Mouse (Mus musculus): ENCODE results near the gene Prdm11. TPM values are rescaled to one million over a fixed set of nuclear protein-coding genes. Genes with fewer than 3 reads are reported as not detected.
A peak's percentile ranks its signal among the peaks of the same experiment; 100 is the strongest.

Prdm11 gene
- polyA plus RNA-seq, 1 experiment from 2014 or later = 7.2 TPM

GRCm38 (mm10) chr2:92954404-92955114 lies 91.4 kb downstream of the Prdm11 start:
- ATAC-seq (ENCODE audit: borderline replicate concordance, extremely low read depth, low FRiP score, low TSS enrichment) = no peak
- no peak overlapping the region for H3K4me2 ChIP-seq
- H3K27ac ChIP-seq = no peak overlapping the region
- no peaks in the 10 kb centered on the region for H3K4me1 ChIP-seq
- H3K36me3 ChIP-seq = no peaks in the 10 kb centered on the region
- no peaks in the 10 kb centered on the region for H3K9me3 ChIP-seq
- no peak overlapping the region for H3K4me3 ChIP-seq
- no peaks in the 10 kb centered on the region for H3K27me3 ChIP-seq
- no peak overlapping the region for H3K9ac ChIP-seq
- 27% methylated on average over 11 of the region's 11 CpGs for WGBS

- no peak overlapping the region for H3K9ac ChIP-seq
- 0 out of 2 replicates have a peak, but pooled peaks cover 1% of the 10 kb centered on the region for H3K4me1 ChIP-seq
- no peaks in the 10 kb centered on the region for H3K9me3 ChIP-seq
- H3K4me3 ChIP-seq = no peak overlapping the region
- H3K27ac ChIP-seq = no peak overlapping the region
- 86% methylated on average over 17 of the region's 17 CpGs for WGBS
- H3K4me2 ChIP-seq = no peak overlapping the region
- no peaks in the 10 kb centered on the region for H3K27me3 ChIP-seq
- no peak for ATAC-seq (ENCODE audit: borderline replicate concordance, extremely low read depth, low FRiP score, low TSS enrichment)
- H3K36me3 ChIP-seq = no peaks in the 10 kb centered on the region
Measured at GRCm38 (mm10) chr2:92953450-92953849, 92.5 kb downstream of the Prdm11 start.

- no peaks in the 10 kb centered on the region for H3K9me3 ChIP-seq
- H3K27ac ChIP-seq = no peak overlapping the region
- no peaks in the 10 kb centered on the region for H3K36me3 ChIP-seq
- H3K27me3 ChIP-seq = no peaks in the 10 kb centered on the region
- H3K4me2 ChIP-seq = no peak overlapping the region
- no peak for ATAC-seq (ENCODE audit: borderline replicate concordance, extremely low read depth, low FRiP score, low TSS enrichment)
- H3K4me1 ChIP-seq = peaks cover 9% of the 10 kb centered on the region
- 22% methylated on average over 1 of the region's 1 CpGs for WGBS
- H3K9ac ChIP-seq = no peak overlapping the region
- no peak overlapping the region for H3K4me3 ChIP-seq
Measured at GRCm38 (mm10) chr2:92949518-92949917, 96.4 kb downstream of the Prdm11 start.

- Histone ChIP-seq H3K9me3 (no peaks in the 10 kb centered on the region), H3K27ac (no peak overlapping the region), H3K4me1 (peaks cover 9% of the 10 kb centered on the region), H3K36me3 (no peaks in the 10 kb centered on the region), H3K4me2 (no peak overlapping the region), H3K9ac (no peak overlapping the region), H3K4me3 (no peak overlapping the region), H3K27me3 (no peaks in the 10 kb centered on the region)
- ATAC-seq (ENCODE audit: borderline replicate concordance, extremely low read depth, low FRiP score, low TSS enrichment) = no peak
- WGBS = 54% methylated on average over 7 of the region's 7 CpGs
Measured at GRCm38 (mm10) chr2:92948699-92949300, 97.2 kb downstream of the Prdm11 start.

GRCm38 (mm10) chr2:92947981-92948698 lies 97.8 kb downstream of the Prdm11 start:
- H3K9ac ChIP-seq = no peak overlapping the region
- H3K4me1 ChIP-seq = peaks cover 9% of the 10 kb centered on the region
- no peak overlapping the region for H3K4me3 ChIP-seq
- WGBS = 4% methylated on average over 12 of the region's 12 CpGs
- no peaks in the 10 kb centered on the region for H3K36me3 ChIP-seq
- no peaks in the 10 kb centered on the region for H3K9me3 ChIP-seq
- H3K4me2 ChIP-seq = no peak overlapping the region
- peak; percentile 78; the same call in 1 of the 2 replicates for ATAC-seq (ENCODE audit: borderline replicate concordance, extremely low read depth, low FRiP score, low TSS enrichment)
- no peak overlapping the region for H3K27ac ChIP-seq
- H3K27me3 ChIP-seq = no peaks in the 10 kb centered on the region

GRCm38 (mm10) chr2:92945824-92946598 lies 100.0 kb downstream of the Prdm11 start:
- H3K4me1 ChIP-seq = peaks cover 9% of the 10 kb centered on the region
- no peak overlapping the region for H3K4me2 ChIP-seq
- H3K9me3 ChIP-seq = no peaks in the 10 kb centered on the region
- no peak overlapping the region for H3K4me3 ChIP-seq
- no peaks in the 10 kb centered on the region for H3K36me3 ChIP-seq
- 0 out of 2 replicates have a peak, but pooled peaks have one; percentile 33 for ATAC-seq (ENCODE audit: borderline replicate concordance, extremely low read depth, low FRiP score, low TSS enrichment)
- no peaks in the 10 kb centered on the region for H3K27me3 ChIP-seq
- H3K9ac ChIP-seq = no peak overlapping the region
- 82% methylated on average over 11 of the region's 11 CpGs for WGBS
- H3K27ac ChIP-seq = no peak overlapping the region

- WGBS = 80% methylated on average over 11 of the region's 11 CpGs
- no peak for ATAC-seq (ENCODE audit: borderline replicate concordance, extremely low read depth, low FRiP score, low TSS enrichment)
Measured at GRCm38 (mm10) chr2:92945125-92945746, 100.7 kb downstream of the Prdm11 start.

GRCm38 (mm10) chr2:92944356-92944755 lies 101.6 kb downstream of the Prdm11 start:
- Histone ChIP-seq H3K4me1 (peaks cover 9% of the 10 kb centered on the region), H3K4me2 (no peak overlapping the region), H3K27ac (no peak overlapping the region), H3K27me3 (no peaks in the 10 kb centered on the region), H3K36me3 (no peaks in the 10 kb centered on the region), H3K9ac (no peak overlapping the region), H3K4me3 (no peak overlapping the region), H3K9me3 (no peaks in the 10 kb centered on the region)
- ATAC-seq (ENCODE audit: borderline replicate concordance, extremely low read depth, low FRiP score, low TSS enrichment) = no peak
- 83% methylated on average over 3 of the region's 3 CpGs for WGBS

More at GRCm38 (mm10) chr2:92945125-92945746, 100.7 kb downstream of the Prdm11 start:
- H3K27me3 ChIP-seq = no peaks in the 10 kb centered on the region
- H3K4me2 ChIP-seq = no peak overlapping the region
- no peak overlapping the region for H3K9ac ChIP-seq
- no peaks in the 10 kb centered on the region for H3K9me3 ChIP-seq
- no peak overlapping the region for H3K27ac ChIP-seq
- H3K4me3 ChIP-seq = no peak overlapping the region
- H3K4me1 ChIP-seq = peaks cover 9% of the 10 kb centered on the region
- H3K36me3 ChIP-seq = no peaks in the 10 kb centered on the region

GRCm38 (mm10) chr2:92943406-92943805 lies 102.6 kb downstream of the Prdm11 start:
- no peak for ATAC-seq (ENCODE audit: borderline replicate concordance, extremely low read depth, low FRiP score, low TSS enrichment)

GRCm38 (mm10) chr2:92941463-92941862 lies 104.5 kb downstream of the Prdm11 start:
- Histone ChIP-seq H3K4me2 (no peak overlapping the region), H3K36me3 (no peaks in the 10 kb centered on the region), H3K9me3 (no peaks in the 10 kb centered on the region), H3K27ac (no peak overlapping the region), H3K27me3 (no peaks in the 10 kb centered on the region), H3K4me3 (no peak overlapping the region), H3K9ac (no peak overlapping the region), H3K4me1 (no peaks in the 10 kb centered on the region)
- 70% methylated on average over 3 of the region's 3 CpGs for WGBS
- no peak for ATAC-seq (ENCODE audit: borderline replicate concordance, extremely low read depth, low FRiP score, low TSS enrichment)

More at GRCm38 (mm10) chr2:92943406-92943805, 102.6 kb downstream of the Prdm11 start:
- no peaks in the 10 kb centered on the region for H3K9me3 ChIP-seq
- no peak overlapping the region for H3K9ac ChIP-seq
- no peaks in the 10 kb centered on the region for H3K36me3 ChIP-seq
- WGBS = 72% methylated on average over 3 of the region's 3 CpGs
- H3K4me1 ChIP-seq = peaks cover 7% of the 10 kb centered on the region
- no peak overlapping the region for H3K27ac ChIP-seq
- no peak overlapping the region for H3K4me3 ChIP-seq
- H3K27me3 ChIP-seq = no peaks in the 10 kb centered on the region
- no peak overlapping the region for H3K4me2 ChIP-seq

GRCm38 (mm10) chr2:92940963-92941362 lies 105.0 kb downstream of the Prdm11 start:
- WGBS = 85% methylated on average over 9 of the region's 9 CpGs
- Histone ChIP-seq H3K4me3 (no peak overlapping the region), H3K36me3 (no peaks in the 10 kb centered on the region), H3K9me3 (no peaks in the 10 kb centered on the region), H3K9ac (no peak overlapping the region), H3K4me2 (no peak overlapping the region), H3K4me1 (no peaks in the 10 kb centered on the region), H3K27me3 (no peaks in the 10 kb centered on the region), H3K27ac (no peak overlapping the region)
- no peak for ATAC-seq (ENCODE audit: borderline replicate concordance, extremely low read depth, low FRiP score, low TSS enrichment)
